Mouse (Mus musculus) neural tube, embryonic 15.5 days (tissue): ENCODE results near the gene Fn1. TPM values are rescaled to one million over a fixed set of nuclear protein-coding genes. Genes with fewer than 3 reads are reported as not detected.

ENCODE experiments used
- ATAC-seq: fragments of 200-750 bp; cut with Nextera tagmentation; 2 replicates; pipeline ENCODE4 v1.8.0; 2017; ENCODE audit warnings: mild to moderate bottlenecking, moderate TSS enrichment, moderate library complexity; ENCODE audit not compliant: low FRiP score
- H3K27ac ChIP-seq: fragments of 300-500 bp; sonication (generic); replicated peaks from 2 replicates; pipeline ENCODE4 v1.5.1; 2015; ENCODE audit warnings: mild to moderate bottlenecking, inconsistent platforms
- H3K27me3 ChIP-seq: fragments of 300-500 bp; sonication (generic); replicated peaks from 2 replicates; pipeline ENCODE4 v1.6.1; 2015; ENCODE audit warnings: inconsistent platforms
- H3K36me3 ChIP-seq: fragments of 300-500 bp; sonication (generic); 2 replicates; pipeline ENCODE4 v1.6.1; 2015; ENCODE audit warnings: inconsistent platforms
- H3K4me1 ChIP-seq: fragments of 300-500 bp; sonication (generic); 2 replicates; pipeline ENCODE4 v1.6.1; 2015; ENCODE audit warnings: inconsistent platforms
- H3K4me2 ChIP-seq: fragments of 300-500 bp; sonication (generic); 2 replicates; pipeline ENCODE4 v1.6.1; 2015; ENCODE audit warnings: inconsistent platforms, mild to moderate bottlenecking, moderate library complexity
- H3K4me3 ChIP-seq: fragments of 300-500 bp; sonication (generic); replicated peaks from 2 replicates; pipeline ENCODE4 v1.5.1; 2015; ENCODE audit warnings: mild to moderate bottlenecking, inconsistent platforms
- H3K9ac ChIP-seq: fragments of 300-500 bp; sonication (generic); replicated peaks from 2 replicates; pipeline ENCODE4 v1.6.1; 2015; ENCODE audit warnings: mild to moderate bottlenecking, inconsistent platforms
- H3K9me3 ChIP-seq: fragments of 300-500 bp; sonication (generic); replicated peaks from 2 replicates; pipeline ENCODE4 v1.6.1; 2016; ENCODE audit warnings: inconsistent platforms
- WGBS: fragments of 180-500 bp; shearing (Covaris S2); methylation state at CpG from one replicate; pipeline ENCODE4 v1.1.7; 2015; ENCODE audit warnings: mixed read lengths; 5-methylcytosine and 5-hydroxymethylcytosine counted together
- polyA plus RNA-seq: library from polyadenylated mRNA; unstranded; fragments of >200 nt; fragmentation: Nextera tagmentation; extraction: Ambion mirVana; gene quantifications from 2 replicates; pipeline ENCODE4 v1.2.1, GENCODE M21; 2015

Fn1 gene
- polyA plus RNA-seq, 1 experiment from 2014 or later = 27.1 TPM

GRCm38 (mm10) chr1:71594268-71594667 lies 58.7 kb downstream of the Fn1 start:
- Histone ChIP-seq H3K27ac (no peak overlapping the region), H3K4me3 (no peak overlapping the region), H3K4me2 (no peak overlapping the region), H3K4me1 (no peaks in the 10 kb centered on the region), H3K9ac (no peak overlapping the region), H3K27me3 (no peaks in the 10 kb centered on the region), H3K36me3 (peaks cover 19% of the 10 kb centered on the region), H3K9me3 (0 out of 2 replicates have a peak, but pooled peaks cover 2% of the 10 kb centered on the region)
- ATAC-seq = no peak
- WGBS = 95% methylated on average over 2 of the region's 2 CpGs

- ATAC-seq = no peak
- no peak overlapping the region for H3K9ac ChIP-seq
- no peaks in the 10 kb centered on the region for H3K4me1 ChIP-seq
- H3K27ac ChIP-seq = no peak overlapping the region
- WGBS = 96% methylated on average over 9 of the region's 9 CpGs
- H3K27me3 ChIP-seq = no peaks in the 10 kb centered on the region
- H3K4me3 ChIP-seq = no peak overlapping the region
- H3K36me3 ChIP-seq = peaks cover 19% of the 10 kb centered on the region
- 0 out of 2 replicates have a peak, but pooled peaks cover 2% of the 10 kb centered on the region for H3K9me3 ChIP-seq
- no peak overlapping the region for H3K4me2 ChIP-seq
These were observed 59.8 kb downstream of the Fn1 start for GRCm38 (mm10) chr1:71593184-71593583.

DNA sequence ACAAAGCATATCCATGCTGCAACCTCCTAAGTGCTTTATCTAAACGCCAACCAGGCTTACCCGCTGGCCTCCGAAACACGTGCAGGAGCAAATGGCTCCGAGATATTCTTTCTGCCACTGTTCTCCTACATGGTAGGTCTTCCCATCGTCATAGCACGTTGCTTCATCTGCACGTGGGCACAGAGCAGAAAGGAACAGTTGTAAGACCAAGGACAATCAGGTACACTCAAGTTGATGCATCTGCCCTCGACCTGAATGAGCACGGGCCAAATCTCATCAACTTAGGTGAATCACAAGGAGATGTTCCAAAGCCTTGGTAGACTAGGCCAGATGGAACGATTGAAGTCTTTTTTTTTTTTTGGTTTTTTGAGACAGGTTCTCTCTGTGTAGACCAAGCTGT lies 63.0 kb downstream of the Fn1 start:
- 98% methylated on average over 11 of the region's 11 CpGs for WGBS
- no peaks in the 10 kb centered on the region for H3K27me3 ChIP-seq
- no peaks in the 10 kb centered on the region for H3K4me1 ChIP-seq
- H3K9me3 ChIP-seq = 0 out of 2 replicates have a peak, but pooled peaks cover 2% of the 10 kb centered on the region
- H3K27ac ChIP-seq = no peak overlapping the region
- H3K4me2 ChIP-seq = no peak overlapping the region
- H3K36me3 ChIP-seq = peaks cover 13% of the 10 kb centered on the region
- H3K4me3 ChIP-seq = no peak overlapping the region
- ATAC-seq = no peak
- no peak overlapping the region for H3K9ac ChIP-seq

- Histone ChIP-seq H3K4me3 (no peak overlapping the region), H3K4me2 (no peak overlapping the region), H3K4me1 (no peaks in the 10 kb centered on the region), H3K9ac (no peak overlapping the region), H3K27me3 (no peaks in the 10 kb centered on the region), H3K27ac (no peak overlapping the region), H3K36me3 (peaks cover 10% of the 10 kb centered on the region), H3K9me3 (0 out of 2 replicates have a peak, but pooled peaks cover 2% of the 10 kb centered on the region)
- no peak for ATAC-seq
- 90% methylated on average over 7 of the region's 7 CpGs for WGBS
These were observed 66.3 kb downstream of the Fn1 start for GRCm38 (mm10) chr1:71586658-71587057.

- Histone ChIP-seq H3K27me3 (no peaks in the 10 kb centered on the region), H3K4me2 (no peak overlapping the region), H3K9ac (no peak overlapping the region), H3K4me3 (no peak overlapping the region), H3K9me3 (no peaks in the 10 kb centered on the region), H3K4me1 (no peaks in the 10 kb centered on the region), H3K36me3 (peaks cover 4% of the 10 kb centered on the region; the same call in 1 of the 2 replicates), H3K27ac (no peak overlapping the region)
- WGBS = 94% methylated on average over 7 of the region's 7 CpGs
- no peak for ATAC-seq
These were observed 69.1 kb downstream of the Fn1 start for GRCm38 (mm10) chr1:71583900-71584299.

DNA sequence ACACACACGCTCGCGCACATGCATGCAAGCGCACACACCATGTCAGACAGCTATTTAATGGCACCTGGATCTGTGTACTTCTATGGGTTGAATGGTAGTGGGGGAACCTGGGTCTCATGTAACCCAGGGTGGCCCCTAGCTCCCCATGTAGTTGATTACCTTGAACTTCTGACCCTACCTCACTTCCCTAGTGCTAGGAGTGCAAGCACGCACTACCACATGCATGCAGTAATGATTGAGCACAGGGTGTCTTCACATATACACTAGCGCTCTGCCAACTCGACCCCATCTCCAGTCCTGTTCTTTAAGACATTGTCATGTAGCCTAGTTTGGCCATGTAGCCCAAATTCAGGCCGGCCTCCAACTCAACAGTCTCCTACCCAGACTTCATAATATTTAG lies 69.7 kb downstream of the Fn1 start:
- no peaks in the 10 kb centered on the region for H3K27me3 ChIP-seq
- H3K4me1 ChIP-seq = no peaks in the 10 kb centered on the region
- no peak overlapping the region for H3K9ac ChIP-seq
- WGBS = 92% methylated on average over 8 of the region's 8 CpGs
- ATAC-seq = no peak
- no peak overlapping the region for H3K4me2 ChIP-seq
- H3K4me3 ChIP-seq = no peak overlapping the region
- no peak overlapping the region for H3K27ac ChIP-seq
- H3K9me3 ChIP-seq = no peaks in the 10 kb centered on the region
- H3K36me3 ChIP-seq = peaks cover 10% of the 10 kb centered on the region

- no peaks in the 10 kb centered on the region for H3K27me3 ChIP-seq
- 94% methylated on average over 12 of the region's 12 CpGs for WGBS
These were observed 72.6 kb downstream of the Fn1 start for GRCm38 (mm10) chr1:71580408-71580807.

DNA sequence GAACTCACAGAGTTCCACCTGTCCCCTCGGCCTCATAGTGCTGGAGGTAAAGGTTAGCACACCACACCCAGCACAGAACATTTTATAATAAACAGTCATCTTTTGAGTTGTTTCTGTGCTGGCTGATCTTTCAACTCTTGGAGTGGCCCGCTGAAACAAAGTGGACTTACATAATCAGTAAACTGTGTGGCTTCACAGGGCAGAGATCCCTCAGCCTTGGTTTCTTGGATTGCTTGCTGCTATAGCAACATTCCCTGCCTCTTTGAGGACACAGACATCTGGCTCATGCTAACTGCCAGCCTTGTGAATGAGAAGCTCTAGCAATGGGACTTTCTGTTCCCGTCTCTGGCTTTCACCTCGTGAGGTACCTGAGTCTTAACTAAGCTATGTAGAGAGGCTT lies 73.5 kb downstream of the Fn1 start:
- H3K27me3 ChIP-seq = no peaks in the 10 kb centered on the region
- WGBS = 91% methylated on average over 4 of the region's 4 CpGs
- ATAC-seq = no peak

More at GRCm38 (mm10) chr1:71580408-71580807, 72.6 kb downstream of the Fn1 start:
- no peak overlapping the region for H3K9ac ChIP-seq
- H3K36me3 ChIP-seq = peaks cover 36% of the 10 kb centered on the region
- H3K4me1 ChIP-seq = no peaks in the 10 kb centered on the region
- ATAC-seq = no peak
- H3K4me2 ChIP-seq = no peak overlapping the region
- no peak overlapping the region for H3K27ac ChIP-seq
- H3K9me3 ChIP-seq = no peaks in the 10 kb centered on the region
- no peak overlapping the region for H3K4me3 ChIP-seq

DNA sequence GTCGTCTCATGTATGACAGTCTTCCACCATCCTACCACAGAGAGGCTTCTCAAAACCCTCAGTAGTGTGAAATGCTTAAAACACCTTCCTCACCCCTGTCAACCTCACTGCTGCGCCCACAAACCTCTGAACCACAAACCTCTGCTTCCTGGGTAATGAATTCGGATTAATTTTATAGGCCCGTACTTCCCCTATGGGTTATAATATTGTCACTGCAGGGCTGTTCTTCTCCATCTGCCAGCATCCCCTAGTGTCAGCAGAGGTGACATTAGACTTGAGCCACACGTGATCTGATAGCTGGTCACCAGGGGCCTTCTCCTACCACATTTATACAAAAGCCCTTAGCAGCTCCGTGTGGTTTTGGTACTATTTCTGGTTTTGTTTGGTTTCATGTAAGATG lies 76.2 kb downstream of the Fn1 start:
- Histone ChIP-seq H3K4me1 (no peaks in the 10 kb centered on the region), H3K4me2 (no peak overlapping the region), H3K27ac (no peak overlapping the region), H3K4me3 (no peak overlapping the region), H3K9ac (no peak overlapping the region), H3K36me3 (peaks cover 59% of the 10 kb centered on the region), H3K27me3 (no peaks in the 10 kb centered on the region), H3K9me3 (no peaks in the 10 kb centered on the region)
- 91% methylated on average over 6 of the region's 6 CpGs for WGBS
- ATAC-seq = no peak

More for the DNA sequence above, 73.5 kb downstream of the Fn1 start:
- peaks cover 36% of the 10 kb centered on the region for H3K36me3 ChIP-seq
- no peak overlapping the region for H3K27ac ChIP-seq
- no peaks in the 10 kb centered on the region for H3K4me1 ChIP-seq
- no peaks in the 10 kb centered on the region for H3K9me3 ChIP-seq
- no peak overlapping the region for H3K4me2 ChIP-seq
- H3K9ac ChIP-seq = no peak overlapping the region
- H3K4me3 ChIP-seq = no peak overlapping the region

GRCm38 (mm10) chr1:71575987-71576386 lies 77.0 kb downstream of the Fn1 start:
- WGBS = 96% methylated on average over 7 of the region's 7 CpGs
- no peak overlapping the region for H3K27ac ChIP-seq
- no peaks in the 10 kb centered on the region for H3K4me1 ChIP-seq
- H3K9me3 ChIP-seq = no peaks in the 10 kb centered on the region
- H3K4me3 ChIP-seq = no peak overlapping the region
- H3K36me3 ChIP-seq = peaks cover 67% of the 10 kb centered on the region
- no peak for ATAC-seq
- no peak overlapping the region for H3K9ac ChIP-seq
- H3K27me3 ChIP-seq = no peaks in the 10 kb centered on the region
- no peak overlapping the region for H3K4me2 ChIP-seq

GRCm38 (mm10) chr1:71570116-71570515 lies 82.9 kb downstream of the Fn1 start:
- no peak for ATAC-seq

DNA sequence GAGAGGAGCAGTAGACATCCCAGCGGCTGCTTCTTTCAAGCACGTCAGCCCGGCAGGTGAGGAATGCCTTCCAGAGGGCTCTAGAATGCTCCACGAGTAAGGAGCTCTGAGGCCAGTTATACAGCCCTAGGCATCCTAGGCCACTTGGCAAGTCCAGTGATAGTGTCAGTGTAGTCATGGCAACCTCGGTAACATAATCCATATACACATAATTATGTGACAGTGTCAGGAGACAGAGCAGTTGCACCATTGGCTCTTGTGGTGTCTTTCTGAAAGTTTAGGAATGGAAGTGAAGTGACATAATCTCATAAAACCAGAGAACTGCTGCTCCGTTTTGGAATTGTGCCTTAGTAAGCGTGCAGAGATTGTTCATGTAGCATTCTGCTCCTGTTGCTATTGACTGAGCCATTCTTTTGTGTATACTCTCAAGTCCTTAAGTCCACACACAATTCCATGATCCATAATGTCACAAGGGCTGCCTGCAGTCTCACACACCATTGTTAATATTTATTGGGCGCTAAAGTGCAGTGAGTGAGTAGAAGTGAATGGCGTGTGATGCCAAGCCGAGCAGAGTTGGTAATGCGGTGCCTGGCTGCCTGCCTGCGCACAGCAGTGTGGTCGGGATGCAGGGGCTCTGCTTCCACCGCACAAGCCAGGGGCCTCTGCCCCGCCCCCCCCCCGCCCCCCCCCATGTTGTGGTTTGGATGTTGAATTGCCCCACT lies 85.0 kb downstream of the Fn1 start:
- H3K4me3 ChIP-seq = no peak overlapping the region
- no peaks in the 10 kb centered on the region for H3K4me1 ChIP-seq
- H3K36me3 ChIP-seq = peaks cover 83% of the 10 kb centered on the region
- ATAC-seq = no peak
- 80% methylated on average over 16 of the region's 16 CpGs for WGBS
- H3K27me3 ChIP-seq = no peaks in the 10 kb centered on the region
- H3K27ac ChIP-seq = no peak overlapping the region
- H3K4me2 ChIP-seq = no peak overlapping the region
- H3K9ac ChIP-seq = no peak overlapping the region
- H3K9me3 ChIP-seq = no peaks in the 10 kb centered on the region

More at GRCm38 (mm10) chr1:71570116-71570515, 82.9 kb downstream of the Fn1 start:
- Histone ChIP-seq H3K27ac (no peak overlapping the region), H3K9ac (no peak overlapping the region), H3K4me3 (no peak overlapping the region), H3K4me1 (no peaks in the 10 kb centered on the region), H3K36me3 (peaks cover 77% of the 10 kb centered on the region), H3K4me2 (no peak overlapping the region), H3K9me3 (no peaks in the 10 kb centered on the region), H3K27me3 (no peaks in the 10 kb centered on the region)
- WGBS = 90% methylated on average over 4 of the region's 4 CpGs
